Mouse (Mus musculus): ENCODE measurements around the gene Ap5m1. TPM values are rescaled to one million over a fixed set of nuclear protein-coding genes. Genes with fewer than 3 reads are reported as not detected.
"Not testable (repeated sequence)": the region's sequence is repeated elsewhere in the genome, so short reads cannot be mapped to it uniquely, and the experiment has no call there.

Gene Ap5m1
- polyA plus RNA-seq, 1 experiment from 2014 or later = 21.0 TPM

GRCm38 (mm10) chr14:49091277-49091676 lies 25.4 kb downstream of the Ap5m1 start:
- 90% methylated on average over 4 of the region's 4 CpGs for WGBS

GRCm38 (mm10) chr14:49091755-49092154 lies 25.9 kb downstream of the Ap5m1 start:
- not testable (repeated sequence) for H3K27me3 ChIP-seq (ENCODE audit: control insufficient read depth, insufficient read depth, low read length); H3K4me3 ChIP-seq (ENCODE audit: low read length); H3K4me1 ChIP-seq (ENCODE audit: control insufficient read depth, insufficient read depth, low read length); ATAC-seq (replicated peaks; ENCODE audit: extremely low read depth, insufficient read depth, low FRiP score); H3K9ac ChIP-seq (ENCODE audit: low read length); H3K36me3 ChIP-seq (ENCODE audit: control insufficient read depth, insufficient read depth); H3K27ac ChIP-seq (ENCODE audit: low read length); H3K4me2 ChIP-seq (ENCODE audit: low read depth, low read length); H3K9me3 ChIP-seq (replicated peaks; ENCODE audit: control insufficient read depth, low read length)
- WGBS = 53% methylated on average over 1 of the region's 1 CpGs

More at GRCm38 (mm10) chr14:49091277-49091676, 25.4 kb downstream of the Ap5m1 start:
- no peaks in the 10 kb centered on the region for H3K27me3 ChIP-seq (ENCODE audit: control insufficient read depth, insufficient read depth, low read length)
- H3K9me3 ChIP-seq (replicated peaks; ENCODE audit: control insufficient read depth, low read length) = no peaks in the 10 kb centered on the region
- H3K4me3 ChIP-seq (ENCODE audit: low read length) = no peak overlapping the region
- H3K9ac ChIP-seq (ENCODE audit: low read length) = no peak overlapping the region
- H3K36me3 ChIP-seq (ENCODE audit: control insufficient read depth, insufficient read depth) = peaks cover 12% of the 10 kb centered on the region
- ATAC-seq (replicated peaks; ENCODE audit: extremely low read depth, insufficient read depth, low FRiP score) = no peak
- H3K4me2 ChIP-seq (ENCODE audit: low read depth, low read length) = no peak overlapping the region
- no peak overlapping the region for H3K27ac ChIP-seq (ENCODE audit: low read length)
- no peaks in the 10 kb centered on the region for H3K4me1 ChIP-seq (ENCODE audit: control insufficient read depth, insufficient read depth, low read length)

GRCm38 (mm10) chr14:49118381-49118780 lies 52.5 kb downstream of the Ap5m1 start:
- H3K36me3 ChIP-seq (ENCODE audit: control insufficient read depth, insufficient read depth) = no peaks in the 10 kb centered on the region
- H3K4me2 ChIP-seq (ENCODE audit: low read depth, low read length) = no peak overlapping the region
- H3K27ac ChIP-seq (ENCODE audit: low read length) = no peak overlapping the region
- H3K9ac ChIP-seq (ENCODE audit: low read length) = no peak overlapping the region
- WGBS = 10% methylated on average over 7 of the region's 7 CpGs
- no peaks in the 10 kb centered on the region for H3K4me1 ChIP-seq (ENCODE audit: control insufficient read depth, insufficient read depth, low read length)
- H3K27me3 ChIP-seq (ENCODE audit: control insufficient read depth, insufficient read depth, low read length) = no peaks in the 10 kb centered on the region
- ATAC-seq (replicated peaks; ENCODE audit: extremely low read depth, insufficient read depth, low FRiP score) = no peak
- H3K4me3 ChIP-seq (ENCODE audit: low read length) = no peak overlapping the region
- H3K9me3 ChIP-seq (replicated peaks; ENCODE audit: control insufficient read depth, low read length) = no peaks in the 10 kb centered on the region

GRCm38 (mm10) chr14:49121723-49122122 lies 55.8 kb downstream of the Ap5m1 start:
- H3K36me3 ChIP-seq (ENCODE audit: control insufficient read depth, insufficient read depth) = no peaks in the 10 kb centered on the region
- ATAC-seq (replicated peaks; ENCODE audit: extremely low read depth, insufficient read depth, low FRiP score) = no peak
- no peak overlapping the region for H3K27ac ChIP-seq (ENCODE audit: low read length)
- no peak overlapping the region for H3K9ac ChIP-seq (ENCODE audit: low read length)
- no peaks in the 10 kb centered on the region for H3K27me3 ChIP-seq (ENCODE audit: control insufficient read depth, insufficient read depth, low read length)
- no peaks in the 10 kb centered on the region for H3K4me1 ChIP-seq (ENCODE audit: control insufficient read depth, insufficient read depth, low read length)
- no peak overlapping the region for H3K4me2 ChIP-seq (ENCODE audit: low read depth, low read length)
- H3K4me3 ChIP-seq (ENCODE audit: low read length) = no peak overlapping the region
- 69% methylated on average over 9 of the region's 9 CpGs for WGBS
- no peaks in the 10 kb centered on the region for H3K9me3 ChIP-seq (replicated peaks; ENCODE audit: control insufficient read depth, low read length)

GRCm38 (mm10) chr14:49127162-49127779 lies 61.4 kb downstream of the Ap5m1 start:
- Histone ChIP-seq H3K27ac (ENCODE audit: low read length) (no peak overlapping the region), H3K36me3 (ENCODE audit: control insufficient read depth, insufficient read depth) (no peaks in the 10 kb centered on the region), H3K4me3 (ENCODE audit: low read length) (no peak overlapping the region), H3K4me2 (ENCODE audit: low read depth, low read length) (no peak overlapping the region), H3K4me1 (ENCODE audit: control insufficient read depth, insufficient read depth, low read length) (no peaks in the 10 kb centered on the region), H3K27me3 (ENCODE audit: control insufficient read depth, insufficient read depth, low read length) (no peaks in the 10 kb centered on the region), H3K9me3 (replicated peaks; ENCODE audit: control insufficient read depth, low read length) (no peaks in the 10 kb centered on the region), H3K9ac (ENCODE audit: low read length) (no peak overlapping the region)
- 78% methylated on average over 23 of the region's 23 CpGs for WGBS
- ATAC-seq (replicated peaks; ENCODE audit: extremely low read depth, insufficient read depth, low FRiP score) = no peak

- ATAC-seq (replicated peaks; ENCODE audit: extremely low read depth, insufficient read depth, low FRiP score) = no peak
- no peak overlapping the region for H3K4me3 ChIP-seq (ENCODE audit: low read length)
- H3K9me3 ChIP-seq (replicated peaks; ENCODE audit: control insufficient read depth, low read length) = no peaks in the 10 kb centered on the region
- H3K27ac ChIP-seq (ENCODE audit: low read length) = no peak overlapping the region
- no peaks in the 10 kb centered on the region for H3K36me3 ChIP-seq (ENCODE audit: control insufficient read depth, insufficient read depth)
- 55% methylated on average over 10 of the region's 10 CpGs for WGBS
- H3K4me1 ChIP-seq (ENCODE audit: control insufficient read depth, insufficient read depth, low read length) = no peaks in the 10 kb centered on the region
- no peak overlapping the region for H3K9ac ChIP-seq (ENCODE audit: low read length)
- no peak overlapping the region for H3K4me2 ChIP-seq (ENCODE audit: low read depth, low read length)
- H3K27me3 ChIP-seq (ENCODE audit: control insufficient read depth, insufficient read depth, low read length) = no peaks in the 10 kb centered on the region
Observed at GRCm38 (mm10) chr14:49128544-49129263, 62.8 kb downstream of the Ap5m1 start.

- H3K9me3 ChIP-seq (replicated peaks; ENCODE audit: control insufficient read depth, low read length) = no peaks in the 10 kb centered on the region
- no peaks in the 10 kb centered on the region for H3K36me3 ChIP-seq (ENCODE audit: control insufficient read depth, insufficient read depth)
- H3K4me3 ChIP-seq (ENCODE audit: low read length) = no peak overlapping the region
- no peak overlapping the region for H3K4me2 ChIP-seq (ENCODE audit: low read depth, low read length)
- WGBS = 78% methylated on average over 3 of the region's 3 CpGs
- no peak overlapping the region for H3K27ac ChIP-seq (ENCODE audit: low read length)
- ATAC-seq (replicated peaks; ENCODE audit: extremely low read depth, insufficient read depth, low FRiP score) = no peak
- no peaks in the 10 kb centered on the region for H3K27me3 ChIP-seq (ENCODE audit: control insufficient read depth, insufficient read depth, low read length)
- H3K9ac ChIP-seq (ENCODE audit: low read length) = no peak overlapping the region
- no peaks in the 10 kb centered on the region for H3K4me1 ChIP-seq (ENCODE audit: control insufficient read depth, insufficient read depth, low read length)
Observed at GRCm38 (mm10) chr14:49132391-49132790, 66.5 kb downstream of the Ap5m1 start.

- no peak overlapping the region for H3K27ac ChIP-seq (ENCODE audit: low read length)
- H3K9me3 ChIP-seq (replicated peaks; ENCODE audit: control insufficient read depth, low read length) = no peaks in the 10 kb centered on the region
- no peak overlapping the region for H3K9ac ChIP-seq (ENCODE audit: low read length)
- ATAC-seq (replicated peaks; ENCODE audit: extremely low read depth, insufficient read depth, low FRiP score) = no peak
- no peaks in the 10 kb centered on the region for H3K36me3 ChIP-seq (ENCODE audit: control insufficient read depth, insufficient read depth)
- WGBS = 38% methylated on average over 1 of the region's 1 CpGs
- H3K27me3 ChIP-seq (ENCODE audit: control insufficient read depth, insufficient read depth, low read length) = no peaks in the 10 kb centered on the region
- H3K4me3 ChIP-seq (ENCODE audit: low read length) = no peak overlapping the region
- no peaks in the 10 kb centered on the region for H3K4me1 ChIP-seq (ENCODE audit: control insufficient read depth, insufficient read depth, low read length)
- no peak overlapping the region for H3K4me2 ChIP-seq (ENCODE audit: low read depth, low read length)
Observed at GRCm38 (mm10) chr14:49138171-49138570, 72.3 kb downstream of the Ap5m1 start.

- H3K9me3 ChIP-seq (replicated peaks; ENCODE audit: control insufficient read depth, low read length) = no peaks in the 10 kb centered on the region
- H3K27me3 ChIP-seq (ENCODE audit: control insufficient read depth, insufficient read depth, low read length) = no peaks in the 10 kb centered on the region
- H3K4me1 ChIP-seq (ENCODE audit: control insufficient read depth, insufficient read depth, low read length) = no peaks in the 10 kb centered on the region
- no peak for ATAC-seq (replicated peaks; ENCODE audit: extremely low read depth, insufficient read depth, low FRiP score)
- no peak overlapping the region for H3K9ac ChIP-seq (ENCODE audit: low read length)
- H3K36me3 ChIP-seq (ENCODE audit: control insufficient read depth, insufficient read depth) = no peaks in the 10 kb centered on the region
- H3K4me2 ChIP-seq (ENCODE audit: low read depth, low read length) = no peak overlapping the region
- 86% methylated on average over 7 of the region's 7 CpGs for WGBS
- H3K4me3 ChIP-seq (ENCODE audit: low read length) = no peak overlapping the region
- no peak overlapping the region for H3K27ac ChIP-seq (ENCODE audit: low read length)
Observed at GRCm38 (mm10) chr14:49140756-49141155, 74.9 kb downstream of the Ap5m1 start.
